Mouse (Mus musculus): Measurements from ENCODE around the gene Zfp777. TPM values are rescaled to one million over a fixed set of nuclear protein-coding genes. Genes with fewer than 3 reads are reported as not detected.

The Zfp777 gene
- polyA plus RNA-seq, 1 experiment from 2014 or later: 36.1 TPM

GRCm38 (mm10) chr6:47978897-47979368 is 69.8 kb downstream of the Zfp777 start:
- in situ Hi-C loops (cut with MboI; ENCODE audit: low pct_unique_long_range_greater_than_20kb): no loop called here
- ChIA-PET POLR2A (interaction anchor here (0.7 to 1.4 kb wide), 4 partner anchors 10 to 143 kb away, joined by 3 to 5 read pairs (median 4); partner anchors contain the start of gene Zfp777), CTCF (interaction anchor here (0.6 to 2.6 kb wide), 26 partner anchors 8 to 102 kb away, joined by 3 to 12 read pairs (median 4); partner anchors contain the start of genes Zfp212 and Zfp282)
- no peaks in the 10 kb centered on the region for H3K27me3 ChIP-seq
- peak; percentile 77 for TF ChIP-seq CTCF (IDR thresholded peaks at IDR 0.05)
- peak; percentile 59 for DNase-seq (ENCODE audit: low read depth, low spot score)
- ATAC-seq: peak; percentile 86

- no peak for DNase-seq (ENCODE audit: low read depth, low spot score)
- CTCF ChIA-PET: interaction anchor here (1.0 kb wide), 1 partner anchor 13 kb away, joined by 3 read pairs; no protein-coding TSS in a partner anchor
- no peak for ATAC-seq
- peak; percentile 37 for TF ChIP-seq CTCF (IDR thresholded peaks at IDR 0.05)
- in situ Hi-C loops (cut with MboI; ENCODE audit: low pct_unique_long_range_greater_than_20kb): no loop called here
- POLR2A ChIA-PET: interaction anchor here (0.6 kb wide), 1 partner anchor 113 kb away, joined by 10 read pairs; no protein-coding TSS in a partner anchor
- H3K27me3 ChIP-seq: no peaks in the 10 kb centered on the region
Measured at GRCm38 (mm10) chr6:47974599-47974998, 74.1 kb downstream of the Zfp777 start.

Other genes with a start within 250 kb of the Zfp777 start
- gene Pdia4, start 235.5 kb downstream of the Zfp777 start, polyA plus RNA-seq (2021): 241 TPM
- gene Zfp786, start 218.0 kb downstream of the Zfp777 start, polyA plus RNA-seq (2021): 0.82 TPM
- gene Zfp398, start 213.2 kb downstream of the Zfp777 start, polyA plus RNA-seq (2021): 7.0 TPM
- 9.5 TPM for gene Zfp282, start 171.7 kb downstream of the Zfp777 start, polyA plus RNA-seq (2021)
- gene Zfp212, start 128.4 kb downstream of the Zfp777 start, polyA plus RNA-seq (2021): 17.7 TPM
- gene Zfp956, start 95.5 kb downstream of the Zfp777 start, polyA plus RNA-seq (2021): 6.2 TPM
- 27.9 TPM for gene Zfp746, start 37.7 kb upstream of the Zfp777 start, polyA plus RNA-seq (2021)

Measured in Patski (cell line).